Mouse (Mus musculus): Measurements from ENCODE around the gene Fchsd2.
"Not testable (repeated sequence)": the region's sequence is repeated elsewhere in the genome, so short reads cannot be mapped to it uniquely, and the experiment has no call there.

The Fchsd2 gene

DNA sequence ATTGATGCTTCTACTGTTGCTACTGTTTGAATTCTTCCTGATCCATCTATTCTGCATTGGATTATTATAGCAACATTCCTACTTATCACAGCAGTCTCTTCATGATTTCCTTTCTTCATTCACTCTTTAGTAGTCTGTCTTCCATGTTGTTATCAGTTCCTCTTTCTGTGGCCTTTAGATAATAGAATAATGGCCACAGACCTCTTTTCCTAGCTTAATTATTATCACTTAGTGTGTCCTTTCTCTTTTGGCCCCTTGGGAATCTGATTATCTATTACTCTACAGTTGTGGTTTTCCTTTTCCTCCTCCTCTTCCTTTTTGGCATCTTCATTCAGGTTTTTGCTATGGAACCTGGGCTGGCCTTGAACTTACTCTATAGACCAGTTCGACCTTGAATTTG, 21.7 kb downstream of the Fchsd2 start:
- DNase-seq (ENCODE audit: low spot score) = no peak

DNA sequence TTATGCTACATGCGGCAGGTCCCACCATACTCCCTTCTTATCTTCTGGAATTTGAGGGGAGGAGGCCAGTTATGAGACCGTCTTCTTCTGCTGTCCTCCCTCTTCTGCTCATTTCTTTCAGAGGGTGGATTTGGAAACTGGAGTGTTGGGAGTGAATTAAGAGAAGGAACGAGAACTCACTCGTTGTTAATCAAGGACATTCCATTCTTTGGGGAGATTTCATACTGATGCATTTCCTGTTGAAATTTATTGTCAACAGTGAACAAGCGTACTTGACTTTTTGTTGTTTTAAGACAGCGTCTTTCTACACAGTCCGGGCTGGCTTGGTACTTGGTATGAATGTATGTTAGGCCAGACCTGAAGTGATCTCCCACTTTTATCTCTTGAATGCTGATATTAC, 26.7 kb downstream of the Fchsd2 start:
- no peak for DNase-seq (ENCODE audit: low spot score)

DNA sequence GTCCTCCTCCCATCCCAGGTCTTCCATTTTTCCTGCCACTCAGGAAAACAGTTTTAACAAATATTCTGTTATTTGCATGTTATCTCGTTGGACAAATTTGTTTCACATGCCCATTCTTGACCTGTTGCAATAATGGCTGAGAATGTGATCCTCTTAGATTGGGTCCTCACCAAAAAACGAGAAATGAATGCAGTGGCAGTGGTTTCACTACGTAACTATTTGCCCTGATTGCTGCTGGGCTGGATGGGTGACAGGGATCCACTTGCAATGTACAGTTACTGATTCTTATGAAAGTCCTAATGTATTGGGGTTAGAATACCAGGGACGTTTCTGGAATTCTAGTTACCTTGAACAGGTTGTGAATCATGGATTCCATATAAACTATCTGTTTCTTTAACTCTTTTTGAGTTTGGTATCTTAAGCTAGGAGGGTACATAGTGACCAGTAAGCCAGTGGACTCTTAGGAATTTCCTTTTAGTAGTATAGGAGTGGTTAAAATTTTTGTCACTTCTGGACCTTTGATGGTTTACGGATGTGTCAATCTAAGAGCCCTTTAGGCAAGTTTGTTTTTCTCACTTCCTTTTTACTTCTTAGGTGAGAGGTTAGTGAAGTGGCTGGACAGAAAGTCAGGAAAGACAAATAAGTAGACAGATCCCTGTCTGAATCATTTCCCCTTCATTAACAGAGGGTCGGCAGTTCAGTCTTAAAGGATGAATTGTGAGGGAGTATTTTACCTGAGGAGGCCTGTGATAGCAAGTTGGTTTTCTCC, 31.1 kb downstream of the Fchsd2 start:
- no peak for DNase-seq (ENCODE audit: low spot score)

DNA sequence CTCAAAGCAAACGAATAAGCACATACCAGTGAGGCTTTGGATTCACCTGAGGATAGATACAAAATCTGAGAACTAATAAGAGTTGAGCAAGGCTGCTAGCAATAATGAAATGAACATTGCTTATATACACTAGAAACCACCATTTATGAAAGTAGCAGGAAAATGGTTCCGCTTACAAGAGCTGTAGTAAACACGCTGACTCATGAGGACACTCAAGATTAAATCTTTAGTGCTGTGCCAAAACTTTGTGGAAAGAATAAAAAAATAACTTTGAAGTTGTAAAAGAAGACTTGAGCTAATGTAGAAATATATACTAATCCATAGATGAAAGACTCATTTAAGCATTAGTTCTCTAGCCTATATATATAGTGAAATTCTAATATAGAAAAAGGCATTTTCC, 35.1 kb downstream of the Fchsd2 start:
- DNase-seq (ENCODE audit: low spot score) = no peak

DNA sequence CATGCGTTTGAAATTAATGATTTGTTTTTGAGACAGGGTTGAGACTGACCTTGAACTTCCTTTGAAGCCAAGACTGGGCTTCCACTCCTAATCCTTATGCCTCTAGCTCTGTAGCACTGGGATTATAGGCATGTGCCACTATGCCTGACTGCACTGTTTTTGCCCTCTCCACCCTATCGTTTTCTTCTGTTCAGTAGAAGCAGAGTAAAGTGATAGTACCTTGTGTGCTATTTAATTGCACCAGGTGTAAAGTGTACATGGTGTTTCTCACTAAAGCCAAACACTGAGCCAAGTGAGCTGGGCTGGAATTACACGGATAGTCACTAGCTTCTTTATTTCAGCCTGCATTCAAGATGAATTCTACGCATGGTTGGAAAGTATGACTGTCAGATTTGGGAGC, 35.9 kb downstream of the Fchsd2 start:
- DNase-seq (ENCODE audit: low spot score) = no peak

DNA sequence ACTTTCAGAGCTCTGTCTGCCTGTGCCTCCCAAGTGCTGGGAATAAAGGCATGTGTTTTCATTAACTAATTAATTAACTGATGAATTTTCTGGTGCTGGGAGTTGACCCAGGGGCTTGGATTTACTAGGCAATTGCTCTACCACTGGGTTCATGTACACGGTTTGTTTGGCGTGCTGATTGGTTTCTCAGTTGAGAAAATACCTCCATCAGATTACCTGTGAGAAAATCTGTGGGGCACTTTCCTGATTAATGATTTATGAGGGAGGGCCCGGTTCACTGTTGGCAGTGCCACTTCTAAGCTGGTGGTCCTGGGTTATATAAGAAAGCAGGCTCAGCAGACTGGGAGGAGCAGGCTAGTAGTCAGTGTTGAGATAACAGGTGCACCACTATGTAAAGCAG, 38.0 kb downstream of the Fchsd2 start:
- no peak for DNase-seq (ENCODE audit: low spot score)

DNA sequence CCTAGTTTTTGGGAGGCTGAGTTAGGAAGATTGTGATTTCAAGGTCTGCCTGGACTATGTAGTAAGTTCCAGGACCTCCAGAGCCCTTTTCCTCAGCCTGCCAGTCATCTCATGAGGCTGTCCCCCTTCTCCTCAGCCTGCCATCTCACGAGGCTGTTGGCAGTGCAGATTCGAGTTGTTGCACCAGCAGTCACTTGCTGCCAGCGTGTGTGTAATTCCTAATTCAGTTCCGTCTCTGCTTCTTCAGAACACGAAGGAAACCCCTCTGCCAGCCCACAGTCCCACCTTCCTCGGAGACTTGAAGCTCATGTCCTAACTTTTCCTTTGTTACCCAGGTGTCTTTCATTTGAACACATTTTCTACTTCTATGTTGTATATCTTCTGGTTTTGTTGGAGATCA, 38.6 kb downstream of the Fchsd2 start:
- DNase-seq (ENCODE audit: low spot score) = no peak

DNA sequence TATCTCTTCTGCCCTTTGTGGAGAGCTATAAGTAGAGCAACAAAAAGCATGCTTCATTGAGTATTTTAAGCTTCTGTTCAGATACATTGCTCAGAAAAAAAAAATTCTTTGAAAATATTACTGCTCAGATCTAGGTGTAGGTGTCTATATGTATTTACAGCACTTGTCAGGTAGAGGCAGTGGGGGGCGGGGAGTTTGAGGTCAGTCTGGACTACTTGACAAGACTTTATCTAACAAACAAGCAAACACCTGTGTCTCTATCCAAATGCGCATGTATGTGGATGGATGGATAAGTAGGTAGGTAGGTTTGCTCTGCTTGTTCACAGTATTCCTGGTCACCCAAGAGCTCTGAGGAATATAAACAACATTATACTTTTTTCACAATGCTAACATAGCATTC, 40.9 kb downstream of the Fchsd2 start:
- DNase-seq (ENCODE audit: low spot score) = no peak

DNA sequence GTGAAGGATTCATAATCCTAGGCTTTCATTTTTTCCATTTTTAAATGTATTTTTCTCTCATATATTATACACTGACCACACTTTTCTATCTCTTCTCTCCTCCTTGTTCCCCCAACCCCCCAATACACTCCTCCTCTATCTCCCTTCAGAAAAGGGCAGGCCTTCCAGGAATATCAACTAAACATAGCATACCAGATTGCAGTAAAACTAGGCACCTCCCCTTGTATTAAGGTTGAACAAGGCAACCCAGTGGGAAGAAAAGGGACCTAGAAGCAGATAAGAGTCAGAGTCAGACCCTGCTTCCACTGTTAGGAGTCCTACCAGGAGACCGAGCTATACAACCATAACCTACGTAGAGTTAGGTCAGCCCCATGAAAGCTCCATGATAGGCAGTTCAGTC, 41.5 kb downstream of the Fchsd2 start:
- DNase-seq (ENCODE audit: low spot score) = no peak

DNA sequence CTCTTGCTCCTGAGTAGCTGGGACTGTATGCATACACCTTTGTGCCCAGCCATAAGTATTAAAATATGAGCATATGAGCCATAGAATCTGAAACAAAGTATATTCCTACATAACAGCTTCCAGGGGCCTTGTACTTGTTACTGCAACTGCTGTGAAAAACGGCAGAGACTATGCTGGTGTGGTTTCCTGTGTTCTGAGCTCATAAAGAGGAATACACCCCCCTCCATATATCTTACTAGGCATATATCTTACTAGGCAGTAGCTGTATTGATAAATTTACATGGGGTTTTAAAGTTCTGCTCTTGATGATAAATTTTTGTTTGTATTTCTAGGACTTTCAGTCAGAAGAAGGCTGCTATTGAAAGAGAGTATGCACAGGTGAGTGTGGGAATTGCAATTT, 46.2 kb downstream of the Fchsd2 start:
- DNase-seq (ENCODE audit: low spot score) = no peak

DNA sequence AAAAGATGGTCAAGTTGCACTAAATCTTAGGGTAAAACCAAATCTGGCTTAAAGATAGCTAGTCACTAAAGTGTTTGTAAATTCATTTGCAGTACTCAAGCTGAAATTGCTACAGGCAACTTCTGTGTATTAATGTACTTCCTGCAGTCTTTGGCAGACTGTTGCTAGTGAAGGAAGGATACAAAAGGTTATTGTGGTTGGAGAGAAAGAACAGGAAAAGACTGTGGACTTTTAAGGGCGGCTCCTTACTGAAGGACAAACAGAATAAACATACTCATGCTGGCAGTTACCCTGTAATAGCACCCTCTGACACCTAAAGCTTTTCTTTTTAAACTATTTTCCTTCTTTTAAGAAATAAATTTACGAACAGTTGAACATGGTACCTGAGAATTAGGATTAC, 50.2 kb downstream of the Fchsd2 start:
- no peak for DNase-seq (ENCODE audit: low spot score)

DNA sequence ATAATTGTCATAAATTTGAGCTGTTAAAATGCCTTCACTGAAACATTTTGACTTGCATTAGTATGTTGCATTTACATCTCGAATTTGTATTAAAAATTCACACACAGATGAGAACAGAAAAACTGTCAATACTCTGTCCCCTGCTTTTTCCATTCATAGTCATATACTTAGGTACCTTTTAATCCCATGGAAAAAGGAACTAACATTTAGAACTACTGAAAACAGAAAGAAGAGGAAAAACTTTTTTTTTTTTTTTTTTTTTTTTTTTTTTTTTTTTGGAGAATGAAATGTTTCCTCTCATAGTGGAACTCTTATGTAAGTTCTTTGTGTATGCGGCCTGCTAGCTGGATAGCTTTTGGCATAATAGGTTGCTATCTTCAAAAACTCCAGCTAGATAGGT, 51.6 kb downstream of the Fchsd2 start:
- no peak for DNase-seq (ENCODE audit: low spot score)

DNA sequence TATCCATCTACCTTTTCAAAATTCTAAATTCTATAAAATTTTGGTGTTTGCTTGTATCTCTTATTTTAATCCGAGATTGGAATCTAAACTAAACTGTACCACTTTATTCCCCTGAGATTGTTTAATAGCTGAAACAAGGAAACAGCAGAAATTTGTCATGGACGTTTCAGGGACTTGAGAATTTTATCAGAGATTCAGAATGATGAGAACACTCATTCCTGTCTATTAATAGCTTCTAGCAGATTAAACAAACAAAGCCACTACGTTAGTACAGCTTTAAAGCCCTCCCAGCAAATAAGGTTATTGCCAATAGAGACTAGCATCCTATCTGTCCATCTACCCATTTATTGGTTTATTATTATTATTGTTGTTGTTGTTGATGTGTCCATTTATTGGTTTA, 56.4 kb downstream of the Fchsd2 start:
- DNase-seq (ENCODE audit: low spot score) = no peak

DNA sequence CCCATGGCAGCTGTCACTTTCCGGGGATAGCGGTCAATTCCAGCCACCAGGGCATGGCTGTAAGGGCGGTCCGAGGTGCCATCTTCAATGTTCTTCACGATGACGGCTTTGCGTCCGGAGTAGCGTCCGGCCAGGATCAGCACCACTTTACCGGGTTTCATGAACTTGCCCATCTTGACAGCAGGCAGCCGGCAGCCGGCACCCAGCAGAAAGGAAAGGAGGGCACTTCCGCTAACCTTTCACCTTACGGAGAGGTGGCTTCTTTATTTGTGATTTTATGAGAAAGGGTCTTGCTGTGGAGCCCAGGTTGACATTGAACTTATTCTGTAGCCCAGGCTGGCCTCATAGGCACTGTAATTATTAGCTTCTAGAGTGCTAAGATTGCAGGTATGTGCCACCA, 62.2 kb downstream of the Fchsd2 start:
- not testable (repeated sequence) for DNase-seq (ENCODE audit: low spot score)

DNA sequence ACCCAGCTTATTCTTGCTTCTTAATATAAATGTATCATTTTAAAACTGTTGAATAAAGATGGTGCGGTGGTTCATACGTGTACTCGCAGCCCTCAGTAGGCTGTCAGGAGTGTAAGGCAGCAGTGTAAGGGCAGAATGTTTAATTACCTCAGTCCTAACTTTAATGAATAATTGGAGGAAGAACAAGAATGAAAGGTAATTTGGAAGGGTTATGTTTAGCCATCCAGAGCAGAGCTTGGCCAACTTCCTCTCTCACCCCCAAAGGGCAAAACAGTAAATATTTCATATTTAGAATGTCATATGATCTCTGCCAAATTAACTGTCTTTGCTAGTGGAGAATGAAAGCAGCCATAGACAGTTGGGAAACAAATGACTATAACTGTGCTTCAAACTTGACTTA, 62.6 kb downstream of the Fchsd2 start:
- no peak for DNase-seq (ENCODE audit: low spot score)

DNA sequence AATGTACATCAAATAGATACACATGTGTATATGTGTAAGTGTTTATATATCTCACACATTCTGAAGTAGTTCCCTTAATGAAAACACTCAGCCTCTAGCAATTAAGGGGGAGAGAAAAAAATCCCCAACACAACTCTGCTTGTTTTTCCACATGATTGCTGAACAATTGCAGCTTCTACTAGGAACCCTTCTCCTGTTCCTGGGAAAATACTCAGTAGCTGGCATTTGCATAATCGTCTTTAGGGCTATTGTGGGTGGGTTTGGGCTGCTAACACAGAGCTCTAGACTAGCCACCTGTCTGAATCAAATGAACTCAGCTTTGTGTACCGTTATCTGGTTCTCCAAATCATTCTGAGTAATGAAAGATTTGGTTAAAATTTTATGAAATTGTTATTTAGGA, 67.6 kb downstream of the Fchsd2 start:
- DNase-seq (ENCODE audit: low spot score) = peak; percentile 24

DNA sequence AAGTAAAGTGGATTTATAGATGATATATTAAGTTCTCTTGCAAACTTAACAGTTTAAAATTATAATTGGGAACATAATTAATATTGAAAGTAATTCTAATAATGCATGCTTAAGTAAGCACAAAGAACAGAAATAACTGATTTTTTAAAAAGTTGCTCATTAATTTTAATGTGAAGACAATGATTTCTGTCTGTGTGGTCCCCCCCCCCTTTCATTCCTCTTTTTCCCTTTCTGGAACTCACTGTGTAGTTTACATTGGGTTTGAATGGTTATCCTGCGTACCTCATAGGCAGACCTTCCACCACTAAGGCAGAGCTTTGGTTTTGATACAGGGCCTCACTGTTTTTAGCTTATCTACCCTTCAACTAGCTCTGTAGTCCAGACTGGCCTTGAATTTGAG, 70.1 kb downstream of the Fchsd2 start:
- DNase-seq (ENCODE audit: low spot score) = peak; percentile 71

DNA sequence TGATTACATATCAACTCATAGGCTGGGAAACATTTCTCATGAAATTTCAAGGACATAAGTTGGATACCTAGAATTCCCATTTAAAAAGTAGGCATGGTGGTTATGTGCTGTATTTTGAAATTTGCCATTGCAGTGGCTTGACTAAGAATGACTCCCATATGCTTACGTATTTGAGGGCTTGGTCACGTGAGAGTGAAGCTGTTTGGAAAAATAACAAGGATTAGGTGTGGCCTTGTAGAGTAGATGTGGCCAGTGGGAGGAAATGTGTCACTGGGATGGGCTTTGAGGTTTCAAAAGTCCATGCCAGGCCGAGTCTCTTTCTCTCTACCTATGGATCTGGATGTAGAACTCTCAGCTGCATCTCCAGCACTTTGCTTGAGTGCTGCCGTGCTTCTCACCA, 71.2 kb downstream of the Fchsd2 start:
- no peak for DNase-seq (ENCODE audit: low spot score)

DNA sequence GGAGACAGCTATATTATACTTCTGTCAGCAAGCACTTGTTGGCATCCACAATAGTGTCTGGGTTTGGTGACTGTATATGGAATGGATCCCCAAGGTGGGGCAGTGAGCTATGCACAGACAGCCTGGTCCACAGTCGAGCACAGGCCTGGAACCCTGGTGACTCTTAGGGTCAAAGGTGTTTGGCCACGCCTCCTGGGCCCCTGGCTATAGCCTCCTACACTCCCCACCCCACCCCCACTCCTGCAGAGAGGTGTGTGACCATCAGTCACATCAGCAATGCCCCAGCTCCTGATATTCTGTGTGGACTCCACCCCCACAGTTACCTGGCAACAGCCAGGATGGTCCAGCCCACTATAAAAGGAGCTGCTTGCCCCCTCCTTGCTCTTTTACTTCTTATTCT, 73.9 kb downstream of the Fchsd2 start:
- DNase-seq (ENCODE audit: low spot score) = no peak

DNA sequence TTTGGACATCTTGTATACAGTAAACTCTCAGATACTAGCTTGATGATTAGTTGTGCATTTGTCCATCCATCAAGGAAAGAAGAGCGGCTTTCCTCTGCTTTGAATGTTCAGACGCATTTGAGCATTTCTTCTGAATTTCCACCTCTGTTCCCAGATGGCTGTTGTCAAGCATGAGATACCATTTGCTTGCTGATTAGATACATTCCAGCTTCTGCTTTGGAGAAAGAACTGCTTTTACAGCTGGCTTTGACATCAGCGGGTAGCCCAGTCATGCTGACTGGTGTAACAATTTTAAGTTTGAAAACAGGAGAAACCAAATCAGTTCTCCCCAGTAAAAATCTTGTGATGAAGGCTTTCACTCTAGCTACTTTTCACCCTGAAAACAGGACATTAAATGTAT, 77.8 kb downstream of the Fchsd2 start:
- no peak for DNase-seq (ENCODE audit: low spot score)

DNA sequence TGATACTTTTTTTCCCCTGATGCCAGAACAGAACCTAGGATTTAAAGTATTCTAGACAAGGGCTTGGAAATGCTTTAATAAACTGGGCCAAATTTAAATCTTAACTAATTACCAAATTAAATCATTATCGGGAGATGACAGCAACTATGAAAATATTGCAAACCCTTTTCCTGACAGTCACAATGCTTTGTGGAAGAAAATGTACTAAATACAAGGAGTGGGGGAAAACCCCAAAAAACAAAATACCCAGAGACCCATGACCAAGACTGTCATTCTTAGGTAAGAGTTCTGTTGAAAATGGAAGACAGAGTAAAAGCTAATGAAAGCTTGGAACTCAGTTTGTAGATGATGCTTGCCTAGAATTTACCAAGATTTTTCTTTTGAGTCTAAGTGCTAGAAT, 78.3 kb downstream of the Fchsd2 start:
- DNase-seq (ENCODE audit: low spot score) = no peak

DNA sequence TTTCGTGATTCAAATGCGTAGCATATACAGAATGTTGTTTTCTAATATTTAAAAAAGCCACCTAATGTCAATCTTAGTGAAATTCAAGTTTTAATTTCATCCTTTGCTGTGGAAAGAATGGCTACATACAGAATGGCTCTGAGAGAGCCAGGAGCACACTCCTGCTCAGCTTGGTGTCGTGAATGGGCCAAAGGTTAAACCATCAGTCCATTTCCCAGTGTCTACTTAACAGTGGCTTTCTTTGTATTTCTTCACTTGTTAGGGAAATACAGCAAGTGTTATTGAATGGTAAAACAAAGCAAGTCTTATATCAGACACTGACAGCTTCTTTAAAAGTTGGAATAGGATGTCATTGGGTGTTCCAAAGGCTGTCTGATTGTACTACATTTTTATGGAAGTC, 80.7 kb downstream of the Fchsd2 start:
- DNase-seq (ENCODE audit: low spot score) = no peak

DNA sequence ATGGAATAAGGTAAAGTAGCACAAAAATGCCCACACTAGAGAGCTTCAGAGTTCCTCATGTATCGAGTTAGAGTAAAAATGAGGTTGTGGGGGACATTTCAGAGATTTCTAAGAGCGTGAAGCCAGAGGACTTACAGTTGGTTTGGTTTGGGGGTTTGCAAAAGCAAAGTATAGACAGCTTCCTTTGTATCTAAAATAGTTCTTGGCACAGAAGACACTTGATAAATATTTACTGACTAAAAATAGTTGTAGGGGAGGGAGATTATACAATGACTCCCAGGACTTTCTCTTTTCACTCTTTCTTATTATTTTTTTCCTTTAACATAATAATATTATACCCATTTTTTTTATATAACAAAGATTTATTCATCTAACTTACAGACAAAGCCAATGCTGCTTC, 86.1 kb downstream of the Fchsd2 start:
- DNase-seq (ENCODE audit: low spot score) = no peak

DNA sequence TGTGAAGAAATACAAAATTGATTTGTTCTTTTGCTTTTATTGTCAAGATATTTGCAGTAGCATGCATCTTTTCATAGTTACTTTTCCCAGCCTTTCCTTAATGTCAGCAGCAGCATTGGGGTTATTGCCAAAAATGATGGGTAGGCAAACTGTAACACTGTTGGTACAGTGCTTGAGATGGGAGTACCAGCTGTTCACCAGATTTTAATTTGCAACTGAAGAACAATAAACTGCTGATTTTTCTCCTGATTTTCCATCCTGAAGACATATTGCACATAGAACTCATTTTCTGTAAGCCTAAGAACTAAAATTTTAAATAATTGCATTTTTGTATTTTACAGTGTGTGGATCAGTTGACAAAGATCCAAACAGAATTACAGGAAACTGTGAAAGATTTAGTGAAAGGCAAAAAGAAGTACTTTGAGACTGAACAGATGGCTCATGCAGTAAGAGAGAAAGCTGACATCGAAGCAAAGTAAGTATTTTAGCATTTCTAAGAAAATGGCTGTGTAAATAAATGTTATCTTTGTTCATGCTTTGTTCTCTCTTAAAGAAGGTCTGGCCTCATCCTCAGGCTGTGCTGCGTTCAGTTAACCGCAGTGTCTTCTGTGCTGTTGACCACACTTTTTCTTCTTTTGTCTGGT, 98.8 kb downstream of the Fchsd2 start:
- DNase-seq (ENCODE audit: low spot score) = no peak

Measured in retina, embryonic 14.5 days (tissue).